Mouse (Mus musculus) E14TG2a.4 (cell line): ENCODE measurements around the gene Syn3.

Experiments used
- CTCF ChIP-seq: conservative IDR thresholded peaks from 2 replicates; pipeline ENCODE4 v1.5.1; 2014; ENCODE audit warnings: low read length
- NANOG ChIP-seq: IDR thresholded peaks from 2 replicates; pipeline ENCODE4 v1.6.1; 2014; ENCODE audit warnings: borderline replicate concordance, low read length, mixed read lengths

- TF ChIP-seq CTCF: peak; percentile 42
- no peak for TF ChIP-seq NANOG
These were observed 80.4 kb downstream of the Syn3 start for GRCm38 (mm10) chr10:86418345-86418744.
